Mouse (Mus musculus) embryonic fibroblast, embryonic 13.5 days (primary cell): Measurements from ENCODE around the gene Wasl. TPM values are rescaled to one million over a fixed set of nuclear protein-coding genes. Genes with fewer than 3 reads are reported as not detected.

Experiments used
- H3K27ac ChIP-seq: 2 replicates; pipeline ENCODE4 v1.5.1; 2012; ENCODE audit warnings: low read length, control low read depth, inconsistent platforms; ENCODE audit not compliant: insufficient read depth
- H3K4me1 ChIP-seq: 2 replicates; pipeline ENCODE4 v1.6.1; 2011; ENCODE audit warnings: low read length; ENCODE audit not compliant: control insufficient read depth, insufficient read depth
- H3K4me3 ChIP-seq: 2 replicates; pipeline ENCODE4 v1.5.1; 2011; ENCODE audit warnings: mild to moderate bottlenecking, control low read depth, low read length; ENCODE audit not compliant: insufficient read depth
- CTCF ChIP-seq: IDR thresholded peaks from 2 replicates; pipeline ENCODE4 v1.5.1; 2011; ENCODE audit warnings: mild to moderate bottlenecking, control low read depth, low read length, moderate library complexity, borderline replicate concordance; ENCODE audit not compliant: insufficient read depth
- POLR2A ChIP-seq: IDR thresholded peaks from 2 replicates; pipeline ENCODE4 v1.6.1; 2011; ENCODE audit warnings: low read depth, mild to moderate bottlenecking, control low read depth, low read length, moderate library complexity
- polyA plus RNA-seq: library from polyadenylated mRNA; stranded (reverse); fragments of >200 nt; gene quantifications from 2 replicates; pipeline ENCODE4 v1.2.4, GENCODE M21; 2011; ENCODE audit warnings: low read depth; ENCODE audit not compliant: missing spikeins, insufficient read length

Wasl gene
- polyA plus RNA-seq, 1 experiment, result 45.4 TPM

GRCm38 (mm10) chr6:24569711-24570110 is 95.1 kb downstream of the Wasl start:
- Histone ChIP-seq H3K4me3 (no peak overlapping the region), H3K27ac (no peak overlapping the region), H3K4me1 (no peaks in the 10 kb centered on the region)
- TF ChIP-seq CTCF (no peak), POLR2A (no peak)

GRCm38 (mm10) chr6:24568963-24569362 is 95.8 kb downstream of the Wasl start:
- H3K27ac ChIP-seq, result no peak overlapping the region
- no peak overlapping the region for H3K4me3 ChIP-seq

GRCm38 (mm10) chr6:24564886-24565285 is 99.9 kb downstream of the Wasl start:
- Histone ChIP-seq H3K4me3 (no peak overlapping the region), H3K27ac (no peak overlapping the region), H3K4me1 (no peaks in the 10 kb centered on the region)
- TF ChIP-seq CTCF (no peak), POLR2A (no peak)

More at GRCm38 (mm10) chr6:24568963-24569362, 95.8 kb downstream of the Wasl start:
- TF ChIP-seq POLR2A, result no peak
- TF ChIP-seq CTCF, result no peak
- no peaks in the 10 kb centered on the region for H3K4me1 ChIP-seq

GRCm38 (mm10) chr6:24564081-24564480 is 100.7 kb downstream of the Wasl start:
- Histone ChIP-seq H3K4me3 (no peak overlapping the region), H3K4me1 (no peaks in the 10 kb centered on the region), H3K27ac (no peak overlapping the region)
- TF ChIP-seq CTCF (no peak), POLR2A (no peak)

Other genes with a start within 250 kb of the Wasl start
- not detected in 2 replicates for gene Iqub, start 149.9 kb downstream of the Wasl start, polyA plus RNA-seq
- 116 and 159 TPM in 2 replicates for gene Ndufa5, start 137.0 kb downstream of the Wasl start, polyA plus RNA-seq
- not detected in 2 replicates for gene Asb15, start 136.9 kb downstream of the Wasl start, polyA plus RNA-seq
- gene Lmod2, start 67.2 kb downstream of the Wasl start, polyA plus RNA-seq, result not detected in 2 replicates
- not detected in 2 replicates for gene Hyal6, start 68.2 kb upstream of the Wasl start, polyA plus RNA-seq
- not detected in 2 replicates for gene Hyal4, start 83.3 kb upstream of the Wasl start, polyA plus RNA-seq
- not detected in 2 replicates for gene Spam1, start 126.2 kb upstream of the Wasl start, polyA plus RNA-seq
- gene Hyal5, start 193.0 kb upstream of the Wasl start, polyA plus RNA-seq, result not detected in 2 replicates